Mouse (Mus musculus) embryonic fibroblast, embryonic 13.5 days (primary cell): ENCODE measurements at regions not wholly inside any gene's neighbourhood (a gene's known extent, or its start where the extent isn't known, plus 50 kb on each side); places are given as distances from the start of the nearest gene placed in this dataset.

ENCODE experiments used
- H3K27ac ChIP-seq: 2 replicates; pipeline ENCODE4 v1.5.1; 2012; ENCODE audit warnings: low read length, control low read depth, inconsistent platforms; ENCODE audit not compliant: insufficient read depth
- H3K4me1 ChIP-seq: 2 replicates; pipeline ENCODE4 v1.6.1; 2011; ENCODE audit warnings: low read length; ENCODE audit not compliant: control insufficient read depth, insufficient read depth
- H3K4me3 ChIP-seq: 2 replicates; pipeline ENCODE4 v1.5.1; 2011; ENCODE audit warnings: mild to moderate bottlenecking, control low read depth, low read length; ENCODE audit not compliant: insufficient read depth
- CTCF ChIP-seq: IDR thresholded peaks from 2 replicates; pipeline ENCODE4 v1.5.1; 2011; ENCODE audit warnings: mild to moderate bottlenecking, control low read depth, low read length, moderate library complexity, borderline replicate concordance; ENCODE audit not compliant: insufficient read depth
- POLR2A ChIP-seq: IDR thresholded peaks from 2 replicates; pipeline ENCODE4 v1.6.1; 2011; ENCODE audit warnings: low read depth, mild to moderate bottlenecking, control low read depth, low read length, moderate library complexity

GRCm38 (mm10) chr11:89153466-89154406 is 80.1 kb downstream of the Gm525 start:
- Histone ChIP-seq H3K27ac (no peak overlapping the region), H3K4me1 (no peaks in the 10 kb centered on the region), H3K4me3 (no peak overlapping the region)
- TF ChIP-seq POLR2A = no peak

GRCm38 (mm10) chr11:89147990-89148389 is 74.3 kb downstream of the Gm525 start:
- no peak overlapping the region for H3K4me3 ChIP-seq
- TF ChIP-seq CTCF (no peak), POLR2A (no peak)
- no peak overlapping the region for H3K27ac ChIP-seq
- peaks cover 4% of the 10 kb centered on the region for H3K4me1 ChIP-seq

- TF ChIP-seq POLR2A = no peak
- no peak for TF ChIP-seq CTCF
- Histone ChIP-seq H3K27ac (no peak overlapping the region), H3K4me1 (peaks cover 4% of the 10 kb centered on the region), H3K4me3 (no peak overlapping the region)
These were observed 71.8 kb downstream of the Gm525 start for GRCm38 (mm10) chr11:89145281-89145945.

- Histone ChIP-seq H3K4me1 (peaks cover 4% of the 10 kb centered on the region), H3K4me3 (no peak overlapping the region), H3K27ac (no peak overlapping the region)
- TF ChIP-seq CTCF (no peak), POLR2A (no peak)
These were observed 69.0 kb downstream of the Gm525 start for GRCm38 (mm10) chr11:89142527-89143154.
